Mouse (Mus musculus) mammary gland, adult 2 months (tissue): ENCODE results near the gene Lman2l. TPM values are rescaled to one million over a fixed set of nuclear protein-coding genes. Genes with fewer than 3 reads are reported as not detected.

Experiments
- polyA plus RNA-seq: library from polyadenylated mRNA; depleted of rRNA; stranded (reverse); fragments of >200 nt; gene quantifications from 2 replicates; pipeline ENCODE4 v1.2.3, GENCODE M21; 2012; ENCODE audit warnings: low replicate concordance; rRNA removed

Gene Lman2l
- 17.5 and 32.1 TPM in 2 replicates for polyA plus RNA-seq

DNA sequence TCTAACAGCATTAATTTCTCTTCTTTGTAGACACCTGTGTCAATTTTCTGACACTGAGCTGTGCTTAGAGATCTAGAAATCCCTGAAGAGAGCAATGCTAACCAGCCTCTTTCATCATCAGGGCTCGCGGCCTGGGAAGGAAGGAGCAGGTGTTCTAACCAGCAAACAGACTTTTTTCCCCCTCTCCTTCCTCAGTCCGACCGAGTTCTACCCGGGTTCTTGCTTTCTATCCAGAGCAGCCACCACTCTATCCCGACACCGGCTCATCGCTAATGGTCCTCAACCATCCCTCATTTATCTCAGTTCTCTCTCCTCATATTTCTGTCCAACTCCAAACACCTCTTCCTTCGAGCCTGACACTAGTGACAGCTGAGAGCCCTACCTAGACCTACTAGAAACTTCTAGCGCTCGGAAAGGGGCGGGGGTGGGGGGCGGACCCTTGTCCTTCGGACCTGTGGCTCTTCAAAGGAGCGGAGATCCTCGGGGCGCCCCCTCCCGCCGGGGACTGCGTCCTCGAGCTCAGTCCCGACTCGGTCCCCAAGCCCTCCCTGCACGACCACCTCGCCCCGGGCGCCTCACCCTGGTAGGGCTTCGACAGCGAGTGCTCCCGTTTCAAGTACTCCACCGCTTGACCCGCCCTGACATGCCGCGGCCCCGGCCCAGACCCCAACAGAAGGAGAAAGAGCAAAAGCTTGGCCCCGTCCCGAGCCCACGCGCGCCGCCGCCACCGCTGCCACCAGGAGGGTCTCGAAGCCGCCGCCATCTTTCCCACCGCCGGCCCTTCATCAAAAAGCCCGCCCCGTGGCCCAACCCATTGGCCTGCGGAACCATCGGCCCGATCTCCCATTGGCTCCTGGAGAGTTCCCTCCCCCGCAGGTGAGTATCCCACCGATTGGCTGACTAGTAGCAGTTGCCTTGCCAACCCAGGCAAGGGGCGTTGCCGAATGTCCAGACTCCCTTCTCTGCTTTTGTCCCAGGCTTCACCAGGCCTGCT lies at the start of gene Lman2l:
Gene Lman2l, minus strand, starts transcription at position 801 of the 994 bp plus-strand sequence.

DNA sequence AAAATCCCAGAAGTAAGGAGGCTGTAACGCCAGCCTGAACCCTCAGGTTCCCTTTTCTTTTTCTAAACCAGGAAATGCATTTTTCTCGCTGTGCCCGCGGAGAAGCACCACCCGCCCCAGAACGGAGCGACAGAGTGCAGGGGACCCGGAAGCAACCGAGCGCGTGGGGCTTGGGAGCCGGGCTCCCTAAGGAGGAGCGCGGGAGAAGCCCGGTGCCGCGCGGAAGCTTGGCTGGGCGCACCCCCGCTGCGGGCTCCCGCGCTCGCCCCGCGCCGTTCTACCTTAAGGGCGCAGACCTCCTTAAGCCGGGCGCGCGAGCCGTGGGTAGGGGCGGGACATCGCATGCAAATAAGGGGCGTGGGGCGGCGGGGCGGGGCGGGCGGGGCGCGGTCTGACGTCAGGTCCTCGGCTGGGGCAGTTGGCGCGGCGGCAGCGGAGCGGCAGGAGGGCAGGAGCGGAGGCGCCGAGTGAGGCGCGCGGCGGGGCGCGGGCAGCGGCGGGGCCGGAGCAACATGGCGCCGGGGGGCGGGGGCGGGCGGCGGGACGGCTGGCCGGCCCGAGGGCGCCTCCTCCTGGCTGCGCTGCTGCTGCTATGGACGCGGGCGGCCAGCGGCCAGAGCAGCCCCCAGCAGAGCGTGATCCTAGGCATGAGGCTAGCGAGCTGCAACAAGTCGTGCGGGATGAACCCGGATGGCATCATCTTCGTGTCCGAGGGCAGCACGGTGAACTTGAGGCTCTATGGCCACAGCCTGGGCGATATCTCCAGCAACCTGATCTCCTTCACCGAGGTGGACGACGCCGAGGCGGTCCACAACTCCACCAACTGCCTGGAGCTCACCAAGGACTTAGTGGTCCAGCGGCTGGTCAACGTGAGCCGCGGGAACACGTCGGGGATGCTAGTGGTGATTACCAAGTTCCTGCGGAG lies 26.4 kb upstream of the Lman2l start, which contains the start of gene Cnnm4:
Gene Cnnm4, plus strand, starts transcription at position 440 of the 925 bp plus-strand sequence.

DNA sequence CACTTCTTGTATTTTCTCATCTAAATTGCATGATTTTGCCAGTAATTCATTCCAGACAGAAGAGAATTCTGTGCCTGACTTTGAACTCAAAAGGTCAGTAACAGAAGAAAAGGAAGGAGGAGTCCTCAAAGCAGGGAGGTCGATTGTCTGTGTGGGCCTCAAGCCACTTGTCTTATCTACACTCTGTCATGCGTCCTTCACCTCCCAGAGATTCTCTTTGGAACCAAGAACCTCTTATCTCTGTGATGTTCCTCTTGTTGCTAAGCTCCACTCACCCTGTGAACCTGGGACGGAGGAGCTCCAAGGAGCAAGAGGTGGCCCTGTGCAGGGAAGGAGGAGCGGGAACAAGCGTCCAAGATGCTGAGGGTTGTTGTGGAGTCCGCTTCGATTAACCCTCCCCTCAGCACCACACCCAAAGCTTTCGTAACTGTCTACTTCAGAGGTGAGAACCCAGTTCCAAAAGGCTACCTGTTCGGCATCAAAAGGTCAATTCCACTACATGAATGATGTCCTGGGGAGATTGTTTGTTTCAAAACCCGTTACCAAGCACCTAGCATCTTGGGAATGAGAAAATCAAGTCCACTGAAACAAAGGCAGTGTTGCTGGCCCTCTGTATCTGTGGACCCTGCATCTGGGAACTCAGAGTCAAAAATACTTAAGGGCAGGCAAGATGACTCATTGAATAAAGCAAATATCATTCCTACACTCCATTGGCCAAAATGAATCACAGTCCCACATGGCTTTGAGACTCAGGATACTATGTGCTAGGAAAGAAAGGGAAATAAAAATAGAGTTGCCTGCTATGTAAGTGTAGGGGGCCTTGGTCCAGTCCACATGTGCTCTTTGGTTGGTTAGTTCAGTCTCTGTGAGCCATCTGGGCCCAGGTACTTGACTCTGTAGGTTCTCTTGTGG lies 72.9 kb downstream of the Lman2l start, which contains the start of gene Fer1l5:
Gene Fer1l5, plus strand, starts transcription at position 358 of the 912 bp plus-strand sequence.

Other genes starting within 250 kb of the Lman2l start
- gene Uggt1, start 200.6 kb downstream of the Lman2l start, polyA plus RNA-seq, result 12.7 and 25.9 TPM in 2 replicates
- gene Neurl3, start 170.6 kb downstream of the Lman2l start, polyA plus RNA-seq, result 26.0 and 42.3 TPM in 2 replicates
- 28.8 and 48.6 TPM in 2 replicates for gene Arid5a, start 137.5 kb downstream of the Lman2l start, polyA plus RNA-seq
- 51.6 and 53.0 TPM in 2 replicates for gene Kansl3, start 76.1 kb downstream of the Lman2l start, polyA plus RNA-seq
- not detected in 2 replicates for gene Fer1l5, start 73.0 kb downstream of the Lman2l start, polyA plus RNA-seq
- 6.1 and 6.6 TPM in 2 replicates for gene Cnnm4, start 26.3 kb upstream of the Lman2l start, polyA plus RNA-seq
- 24.1 and 35.1 TPM in 2 replicates for gene Cnnm3, start 66.6 kb upstream of the Lman2l start, polyA plus RNA-seq
- 17.8 and 417 TPM in 2 replicates for gene Ankrd23, start 91.6 kb upstream of the Lman2l start, polyA plus RNA-seq
- gene Gm42417, start 94.2 kb upstream of the Lman2l start, polyA plus RNA-seq, result not detected in 2 replicates
- gene Ankrd39, start 102.2 kb upstream of the Lman2l start, polyA plus RNA-seq, result 20.2 and 34.2 TPM in 2 replicates
- gene Sema4c, start 113.1 kb upstream of the Lman2l start, polyA plus RNA-seq, result 23.4 and 25.9 TPM in 2 replicates
- gene Fam178b, start 237.9 kb upstream of the Lman2l start, polyA plus RNA-seq, result 6.9 and 11.8 TPM in 2 replicates
- 516 and 630 TPM in 2 replicates for gene Cox5b, start 246.2 kb upstream of the Lman2l start, polyA plus RNA-seq